Mouse (Mus musculus) MEL (cell line): Measurements from ENCODE around the gene Gm9964. TPM values are rescaled to one million over a fixed set of nuclear protein-coding genes. Genes with fewer than 3 reads are reported as not detected.

Experiments used
- DNase-seq: peaks from one replicate; pipeline ENCODE4 v3.0.0; 2011; ENCODE audit warnings: low read depth, low spot score
- H3K27ac ChIP-seq: 2 replicates; pipeline ENCODE4 v1.5.1; 2012; ENCODE audit warnings: low read depth, mild to moderate bottlenecking, control low read depth, low read length, moderate library complexity; ENCODE audit not compliant: control insufficient read depth
- H3K27me3 ChIP-seq, 2 experiments: fragments of 150-350 bp in 1 of 2; sonication (generic) in 1 of 2; 2 replicates each; pipeline ENCODE4 v1.6.1; 2012; ENCODE audit warnings: low read length in 2 of 2, mild to moderate bottlenecking in 2 of 2, improper control_type of control experiment in 1 of 2, moderate library complexity in 1 of 2; ENCODE audit not compliant: insufficient read depth in 2 of 2, control insufficient read depth in 1 of 2
- H3K36me3 ChIP-seq, 2 experiments: 2 replicates each; pipeline ENCODE4 v1.6.1; 2012 to 2014; ENCODE audit warnings: low read length in 2 of 2, improper control_type of control experiment in 1 of 2, inconsistent platforms in 1 of 2, mild to moderate bottlenecking in 1 of 2; ENCODE audit not compliant: insufficient read depth in 2 of 2, control insufficient read depth in 1 of 2
- H3K4me1 ChIP-seq, 2 experiments: fragments of 150-350 bp in 1 of 2; sonication (generic) in 1 of 2; 2 replicates each; pipeline ENCODE4 v1.6.1; 2012; ENCODE audit warnings: low read length in 2 of 2, improper control_type of control experiment in 1 of 2, mild to moderate bottlenecking in 1 of 2; ENCODE audit not compliant: insufficient read depth in 2 of 2, control insufficient read depth in 1 of 2
- H3K4me3 ChIP-seq, 2 experiments: fragments of 150-350 bp in 1 of 2; sonication (generic) in 1 of 2; 2 replicates each; pipeline ENCODE4 v1.5.1; 2012; ENCODE audit warnings: low read depth in 2 of 2, low read length in 2 of 2, mild to moderate bottlenecking in 2 of 2, moderate library complexity in 2 of 2, control low read depth in 1 of 2, improper control_type of control experiment in 1 of 2; ENCODE audit not compliant: control insufficient read depth in 1 of 2, insufficient read depth in 1 of 2
- H3K79me2 ChIP-seq: 2 replicates; pipeline ENCODE4 v1.6.1; 2012; ENCODE audit warnings: mild to moderate bottlenecking, low read length, moderate library complexity; ENCODE audit not compliant: control insufficient read depth, poor library complexity, insufficient read depth
- H3K9ac ChIP-seq: 2 replicates; pipeline ENCODE4 v1.6.1; 2012; ENCODE audit warnings: low read depth, mild to moderate bottlenecking, control low read depth, low read length, moderate library complexity; ENCODE audit not compliant: control insufficient read depth, poor library complexity, severe bottlenecking
- H3K9me3 ChIP-seq: fragments of 150-350 bp; sonication (generic); replicated peaks from 2 replicates; pipeline ENCODE4 v1.6.1; 2012; ENCODE audit warnings: mild to moderate bottlenecking, low read length, improper control_type of control experiment, moderate library complexity; ENCODE audit not compliant: insufficient read depth
- CTCF ChIP-seq, 3 experiments: IDR thresholded peaks in 2 of 3; conservative IDR thresholded peaks in 1 of 3; 2 replicates each; pipeline ENCODE4 v1.5.1; 2011 to 2012; ENCODE audit warnings: low read length in 3 of 3, low read depth in 2 of 3, mild to moderate bottlenecking in 2 of 3, improper control_type of control experiment in 1 of 3, inconsistent platforms in 1 of 3, mixed read lengths in 1 of 3, moderate library complexity in 1 of 3; ENCODE audit not compliant: control insufficient read depth in 1 of 3, insufficient read depth in 1 of 3, poor library complexity in 1 of 3, severe bottlenecking in 1 of 3
- E2F4 ChIP-seq: IDR thresholded peaks from 2 replicates; pipeline ENCODE4 v1.6.1; 2011; ENCODE audit warnings: low read depth, low read length, improper control_type of control experiment, borderline replicate concordance
- ELF1 ChIP-seq: IDR thresholded peaks from 2 replicates; pipeline ENCODE4 v1.6.1; 2014; ENCODE audit warnings: low read depth, mild to moderate bottlenecking, inconsistent platforms, low read length, improper control_type of control experiment, moderate library complexity
- ETS1 ChIP-seq: IDR thresholded peaks from 2 replicates; pipeline ENCODE4 v1.6.1; 2012; ENCODE audit warnings: low read depth, mild to moderate bottlenecking, inconsistent platforms, low read length, improper control_type of control experiment, moderate library complexity
- GABPA ChIP-seq: IDR thresholded peaks from 2 replicates; pipeline ENCODE4 v1.6.1; 2012; ENCODE audit warnings: low read depth, mild to moderate bottlenecking, inconsistent platforms, low read length, improper control_type of control experiment, moderate library complexity
- GATA1 ChIP-seq: IDR thresholded peaks from 2 replicates; pipeline ENCODE4 v1.6.1; 2011; ENCODE audit warnings: low read depth, low read length, improper control_type of control experiment
- HCFC1 ChIP-seq: IDR thresholded peaks from 2 replicates; pipeline ENCODE4 v1.6.1; 2012; ENCODE audit warnings: low read depth, mild to moderate bottlenecking, inconsistent platforms, low read length, improper control_type of control experiment, moderate library complexity
- JUND ChIP-seq: IDR thresholded peaks from 2 replicates; pipeline ENCODE4 v1.6.1; 2011; ENCODE audit warnings: low read depth, mild to moderate bottlenecking, improper control_type of control experiment, low read length
- KAT2A ChIP-seq: conservative IDR thresholded peaks from 2 replicates; pipeline ENCODE4 v1.6.1; 2012; ENCODE audit warnings: low read depth, low read length, improper control_type of control experiment, inconsistent platforms
- MAFK ChIP-seq: IDR thresholded peaks from 2 replicates; pipeline ENCODE4 v1.6.1; 2011; ENCODE audit warnings: low read depth, mild to moderate bottlenecking, low read length, improper control_type of control experiment, borderline replicate concordance
- MAZ ChIP-seq: IDR thresholded peaks from 2 replicates; pipeline ENCODE4 v1.6.1; 2012; ENCODE audit warnings: low read depth, mild to moderate bottlenecking, inconsistent platforms, low read length, improper control_type of control experiment
- MEF2A ChIP-seq: IDR thresholded peaks from 2 replicates; pipeline ENCODE4 v1.6.1; 2014; ENCODE audit warnings: low read depth, mild to moderate bottlenecking, inconsistent platforms, low read length, improper control_type of control experiment; ENCODE audit not compliant: poor library complexity, insufficient replicate concordance, severe bottlenecking; ENCODE audit errors: extremely low read depth
- MYC ChIP-seq: IDR thresholded peaks from 2 replicates; pipeline ENCODE4 v1.6.1; 2011; ENCODE audit warnings: low read depth, mild to moderate bottlenecking, low read length, improper control_type of control experiment, moderate library complexity
- POLR2A ChIP-seq, 2 experiments: IDR thresholded peaks; 2 replicates each; pipeline ENCODE4 v1.6.1; 2011 to 2012; ENCODE audit warnings: low read length in 2 of 2, mild to moderate bottlenecking in 2 of 2, control low read depth in 1 of 2, improper control_type of control experiment in 1 of 2, low read depth in 1 of 2, moderate library complexity in 1 of 2; ENCODE audit not compliant: control insufficient read depth in 1 of 2, insufficient read depth in 1 of 2, poor library complexity in 1 of 2
- RAD21 ChIP-seq: IDR thresholded peaks from 2 replicates; pipeline ENCODE4 v1.6.1; 2011; ENCODE audit warnings: mild to moderate bottlenecking, low read depth, low read length, improper control_type of control experiment
- RCOR1 ChIP-seq: IDR thresholded peaks from 2 replicates; pipeline ENCODE4 v1.6.1; 2012; ENCODE audit warnings: low read depth, mild to moderate bottlenecking, inconsistent platforms, low read length, improper control_type of control experiment
- SMC3 ChIP-seq: IDR thresholded peaks from 2 replicates; pipeline ENCODE4 v1.6.1; 2011; ENCODE audit warnings: low read depth, low read length, improper control_type of control experiment
- TAL1 ChIP-seq: IDR thresholded peaks from 2 replicates; pipeline ENCODE4 v1.6.1; 2012; ENCODE audit warnings: mild to moderate bottlenecking, inconsistent platforms, low read length, moderate library complexity, mixed read lengths
- TBP ChIP-seq: IDR thresholded peaks from 2 replicates; pipeline ENCODE4 v1.8.0; 2011; ENCODE audit warnings: low read depth, low read length, improper control_type of control experiment
- TCF12 ChIP-seq: IDR thresholded peaks from 2 replicates; pipeline ENCODE4 v1.6.1; 2014; ENCODE audit warnings: low read depth, mild to moderate bottlenecking, inconsistent platforms, low read length, improper control_type of control experiment, moderate library complexity
- USF1 ChIP-seq: IDR thresholded peaks from 2 replicates; pipeline ENCODE4 v1.6.1; 2014; ENCODE audit warnings: low read depth, mild to moderate bottlenecking, inconsistent platforms, low read length, improper control_type of control experiment, moderate library complexity
- ZC3H11A ChIP-seq: IDR thresholded peaks from 2 replicates; pipeline ENCODE4 v1.6.1; 2012; ENCODE audit warnings: low read depth, mild to moderate bottlenecking, inconsistent platforms, low read length, improper control_type of control experiment
- ZNF384 ChIP-seq: IDR thresholded peaks from 2 replicates; pipeline ENCODE4 v1.6.1; 2012; ENCODE audit warnings: low read depth, mild to moderate bottlenecking, inconsistent platforms, low read length, improper control_type of control experiment
- polyA plus RNA-seq, 2 experiments: library from polyadenylated mRNA; stranded (reverse) in 1 of 2; unstranded in 1 of 2; fragments of >175 nt in 1 of 2; fragments of >200 nt in 1 of 2; gene quantifications; 2 replicates each; pipeline versions ENCODE4 v1.2.1 to v1.2.4; 2012; ENCODE audit warnings: low replicate concordance in 2 of 2, low read depth in 1 of 2; ENCODE audit not compliant: insufficient read length in 2 of 2, insufficient read depth in 1 of 2, missing spikeins in 1 of 2
- total RNA-seq: library from RNA; depleted of rRNA; stranded (reverse); fragments of 300-350 nt; gene quantifications from 2 replicates; pipeline ENCODE4 v1.2.3, GENCODE M21; 2012

The Gm9964 gene
- total and polyA plus RNA-seq, 3 experiments = not detected

DNA sequence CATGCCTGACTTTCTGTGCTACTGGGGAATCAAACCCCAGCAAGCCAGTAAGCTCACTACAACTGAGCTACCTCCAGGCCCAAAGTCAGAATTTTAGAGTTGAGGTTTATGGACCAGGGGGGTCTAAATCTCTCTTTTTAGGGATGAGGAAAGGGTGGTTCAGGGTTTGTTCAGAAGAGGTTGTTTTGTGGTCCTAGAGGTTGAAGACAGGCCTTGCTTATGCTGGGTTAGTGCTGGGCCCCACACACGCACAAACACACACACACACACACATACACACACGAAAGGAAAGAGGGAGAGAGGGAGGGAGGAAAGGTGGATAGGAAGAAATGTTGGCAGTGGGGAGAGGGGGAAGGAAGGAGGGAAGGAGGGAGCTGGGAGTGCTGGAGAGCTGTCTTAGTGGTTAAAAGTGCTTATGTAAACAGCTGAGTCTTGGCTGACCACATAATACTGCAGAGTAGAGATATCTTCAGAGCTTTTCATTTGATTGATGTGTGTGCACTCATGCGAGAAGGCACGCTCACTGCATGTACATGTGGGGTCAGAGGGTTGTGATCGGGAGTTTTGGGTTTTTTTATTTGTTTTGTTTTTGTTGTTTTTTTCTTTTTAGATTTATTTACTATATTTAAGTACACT is at the start of gene Gm9964 (continued):
- TF ChIP-seq GATA1 (peak; percentile 86), TCF12 (peak; percentile 89), JUND (no peak)

DNA sequence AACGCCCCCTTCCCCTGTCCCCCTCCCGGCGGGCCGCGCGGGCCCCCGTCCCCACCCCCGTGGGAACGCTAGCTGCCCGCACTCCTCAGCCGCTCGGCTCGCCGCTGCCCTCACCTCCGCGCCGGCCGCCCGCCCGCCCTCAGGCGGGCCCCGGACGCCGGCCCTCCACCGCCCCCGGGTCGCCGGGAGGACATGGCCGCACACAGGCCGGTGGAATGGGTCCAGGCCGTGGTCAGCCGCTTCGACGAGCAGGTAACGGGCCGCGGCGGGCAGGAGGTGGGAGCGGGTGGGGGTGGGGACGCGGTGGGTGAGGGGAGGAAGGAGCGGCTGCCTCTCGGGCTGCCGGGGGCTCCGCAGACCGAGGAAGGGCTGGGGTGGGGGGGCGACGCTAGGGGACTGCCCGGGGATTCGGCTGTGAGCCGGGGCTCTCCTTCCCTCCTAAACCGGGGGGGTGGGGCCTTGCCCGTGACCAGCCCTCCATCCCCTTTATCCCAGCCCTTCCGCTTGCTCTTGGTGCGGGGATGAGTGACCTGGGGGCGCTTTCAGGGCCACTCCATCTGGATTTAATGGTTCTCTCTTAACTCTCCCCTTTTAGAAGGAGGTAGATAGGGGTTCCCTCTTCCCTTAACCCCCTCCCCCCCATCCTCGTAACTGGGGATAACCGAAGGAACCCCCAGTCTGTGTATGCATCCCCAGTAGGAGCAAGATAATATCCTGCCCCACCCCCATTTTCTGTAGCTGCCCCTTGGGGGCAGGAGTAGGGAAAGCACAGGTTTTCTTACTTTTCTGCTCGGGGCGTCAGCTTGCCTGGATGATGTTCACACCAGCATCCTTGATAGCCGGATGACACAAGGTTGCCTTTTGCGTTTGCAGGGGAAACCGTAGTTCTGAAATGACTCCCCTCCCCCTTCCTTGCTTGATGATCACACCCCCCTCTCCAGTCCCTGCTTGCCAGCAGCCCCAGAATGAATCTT is 43.4 kb upstream of the Gm9964 start:
- Histone ChIP-seq H3K27me3 (no peaks in the 10 kb centered on the region), H3K36me3 (peaks cover 0 to 19% of the 10 kb centered on the region in 2 experiments; a peak in 2 of 4 replicates), H3K4me3 (peak overlapping the region; percentile 69 to 90)
- TF ChIP-seq POLR2A (IDR thresholded peaks at IDR 0.05; ENCODE audit: control insufficient read depth in 1 of 2, insufficient read depth in 1 of 2, low read depth in 1 of 2, low read length in 2 of 2, poor library complexity in 1 of 2) (peak in 1 of 2 experiments; percentile 33; a peak in 1 of 4 replicates), ETS1 (0 out of 2 replicates have a peak, but pooled peaks have one; percentile 9), USF1 (no peak), ZNF384 (no peak), GABPA (no peak)
- TF ChIP-seq, all 39 proteins: peak for 2
- DNase-seq = peak; percentile 56
- Histone ChIP-seq H3K9me3 (no peaks in the 10 kb centered on the region), H3K79me2 (peaks cover 19% of the 10 kb centered on the region), H3K4me1 (peaks cover 20 to 21% of the 10 kb centered on the region in 2 experiments), H3K9ac (peak overlapping the region; percentile 90), H3K27ac (0 out of 2 replicates have a peak overlapping the region, but pooled peaks have one; percentile 20)

DNA sequence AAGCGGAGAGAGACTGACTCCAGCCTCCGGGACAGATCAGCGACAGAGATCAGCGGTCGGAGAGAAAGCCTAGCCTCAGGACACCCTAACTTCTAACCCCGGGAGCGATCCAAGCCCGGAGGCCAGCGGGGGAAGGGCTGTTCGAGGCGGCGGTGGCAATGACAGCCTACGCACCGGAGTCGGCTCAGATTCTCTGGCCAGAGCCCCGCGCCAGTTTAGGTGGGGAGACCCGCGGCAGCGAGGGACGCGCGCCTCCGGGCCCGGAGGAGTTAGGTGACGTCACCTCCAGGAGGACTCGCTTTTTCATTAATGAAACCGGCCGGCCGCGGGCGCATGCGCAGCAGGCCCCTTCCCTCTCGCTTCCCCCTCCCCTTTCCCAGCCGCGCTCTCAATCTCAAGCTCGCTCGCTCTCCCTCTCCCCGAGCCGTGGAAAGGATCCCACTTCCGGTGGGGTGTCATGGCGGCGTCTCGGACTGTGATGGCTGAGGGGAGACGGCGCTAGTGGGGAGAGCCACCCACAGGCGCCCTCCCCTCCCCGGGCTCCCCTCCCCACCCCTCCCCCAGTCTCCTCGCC is 42.6 kb upstream of the Gm9964 start, which contains the start of gene Nf1:
TSS of gene Nf1 (plus strand) at position 460 of the 574 bp plus-strand sequence.
- no peaks in the 10 kb centered on the region for H3K9me3 ChIP-seq
- peak within 1 kb of the TSS; percentile 74 for H3K27ac ChIP-seq
- peak within 1 kb of the TSS; percentile 90 to 95 for H3K4me3 ChIP-seq
- TF ChIP-seq MEF2A (no peak), TCF12 (peak; percentile 67; the same call in 1 of the 2 replicates), RAD21 (no peak), POLR2A (IDR thresholded peaks at IDR 0.05; ENCODE audit: control insufficient read depth in 1 of 2, insufficient read depth in 1 of 2, low read depth in 1 of 2, low read length in 2 of 2, poor library complexity in 1 of 2) (peak; percentile 55 to 79; a peak in 3 of 4 replicates), JUND (peak; percentile 83; the same call in 1 of the 2 replicates), USF1 (peak; percentile 41), SMC3 (0 out of 2 replicates have a peak, but pooled peaks have one; percentile 9), ELF1 (peak; percentile 79), MAZ (peak; percentile 98), TAL1 (no peak), ZC3H11A (no peak), TBP (peak; percentile 69), E2F4 (peak; percentile 57; the same call in 1 of the 2 replicates), MAFK (no peak), HCFC1 (peak; percentile 76), RCOR1 (no peak; the same call in 1 of the 2 replicates), GATA1 (0 out of 2 replicates have a peak, but pooled peaks have one; percentile 26), KAT2A (peak; percentile 54), MYC (peak; percentile 65; the same call in 1 of the 2 replicates), CTCF (IDR thresholded peaks at IDR 0.05 in 2 of 3, conservative IDR thresholded peaks at IDR 0.05 in 1 of 3; ENCODE audit: control insufficient read depth in 1 of 3, insufficient read depth in 1 of 3, low read depth in 2 of 3, low read length in 3 of 3, poor library complexity in 1 of 3, severe bottlenecking in 1 of 3) (no peak)

More for the DNA sequence above, 42.6 kb upstream of the Gm9964 start, which contains the start of gene Nf1:
- Histone ChIP-seq H3K36me3 (peaks cover 0 to 18% of the 10 kb centered on the region in 2 experiments; a peak in 2 of 4 replicates), H3K27me3 (no peaks in the 10 kb centered on the region), H3K9ac (peak within 1 kb of the TSS; percentile 95), H3K79me2 (peaks cover 19% of the 10 kb centered on the region), H3K4me1 (peaks cover 18 to 21% of the 10 kb centered on the region in 2 experiments)
- peak; percentile 98 for DNase-seq
